Mouse (Mus musculus): ENCODE data around the gene Tor1b. TPM values are rescaled to one million over a fixed set of nuclear protein-coding genes. Genes with fewer than 3 reads are reported as not detected.
"Not testable (repeated sequence)": the region's sequence is repeated elsewhere in the genome, so short reads cannot be mapped to it uniquely, and the experiment has no call there.

Tor1b gene
- 18.3 and 20.5 TPM in 2 replicates for polyA plus RNA-seq (2015; fragmentation: Nextera tagmentation; extraction: Ambion mirVana)

DNA sequence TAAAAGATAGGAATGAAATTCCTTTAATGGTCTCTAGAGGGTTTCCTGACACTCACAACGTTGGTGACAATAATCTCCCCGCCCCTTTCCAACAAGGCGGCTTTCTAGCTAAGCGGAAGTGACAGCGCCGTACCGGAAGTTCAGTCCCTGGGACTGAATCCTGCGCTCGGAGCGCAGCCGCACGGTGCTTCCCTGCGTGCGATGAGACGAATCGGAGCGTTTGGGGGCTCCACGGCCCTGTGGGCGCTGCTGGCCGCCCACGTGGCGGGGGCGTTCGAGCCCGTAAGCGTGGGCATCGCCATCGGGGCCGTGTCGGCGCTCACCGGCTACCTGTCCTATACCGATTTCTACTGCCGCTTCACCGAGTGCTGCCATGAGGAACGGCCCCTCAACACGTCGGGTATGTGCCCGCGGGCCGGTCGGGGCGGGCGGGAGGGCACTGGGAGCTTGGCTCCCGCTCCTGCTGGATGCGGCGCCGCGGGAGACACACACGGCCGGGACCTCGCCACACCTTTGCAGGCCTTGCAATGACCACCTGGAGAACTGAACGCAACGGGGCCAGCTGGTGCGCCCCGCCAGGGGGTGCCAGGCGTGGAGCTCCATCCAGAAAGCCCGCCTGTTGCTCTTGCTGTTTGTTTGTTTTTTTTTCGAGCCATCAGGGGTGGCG lies at the start of gene Tor1b:
Gene Tor1b (plus strand): TSS at position 136 of the 667 bp plus-strand sequence.
- WGBS = under 1% methylated on average over 60 of the region's 60 CpGs
- H3K27me3 ChIP-seq = no peaks in the 10 kb centered on the region; the same call in 1 of the 2 replicates
- peaks cover 35% of the 10 kb centered on the region for H3K4me1 ChIP-seq (replicated peaks)
- peaks cover 32% of the 10 kb centered on the region for H3K36me3 ChIP-seq
- H3K4me2 ChIP-seq (replicated peaks) = peak within 1 kb of the TSS; percentile 93
- H3K27ac ChIP-seq = peak within 1 kb of the TSS; percentile 88
- H3K4me3 ChIP-seq (replicated peaks) = peak within 1 kb of the TSS; percentile 84
- peak within 1 kb of the TSS; percentile 88 for H3K9ac ChIP-seq (replicated peaks)
- peak; percentile 95 for ATAC-seq
- H3K9me3 ChIP-seq = no peaks in the 10 kb centered on the region

DNA sequence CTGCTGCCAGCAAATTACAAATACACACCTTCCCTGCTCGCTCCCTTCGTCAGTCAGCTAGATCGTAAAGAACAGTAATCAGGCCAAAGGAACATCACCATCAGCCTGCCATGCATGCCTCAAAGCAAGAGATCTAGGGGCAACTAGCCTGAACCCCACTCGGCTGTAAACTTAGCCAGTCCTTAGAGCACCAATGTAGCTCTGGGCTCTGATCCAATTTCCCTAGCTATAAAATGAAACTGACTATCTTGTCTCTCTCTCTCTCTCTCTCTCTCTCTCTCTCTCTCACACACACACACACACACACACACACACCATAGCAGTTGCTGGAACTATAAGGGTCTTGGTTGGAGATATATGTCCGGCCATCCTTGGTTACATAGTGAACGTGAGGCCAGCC lies 48.5 kb upstream of the Tor1b start:
- Histone ChIP-seq H3K4me3 (replicated peaks) (no peak overlapping the region), H3K9ac (replicated peaks) (no peak overlapping the region), H3K9me3 (no peaks in the 10 kb centered on the region), H3K4me2 (replicated peaks) (no peak overlapping the region), H3K36me3 (no peaks in the 10 kb centered on the region), H3K4me1 (replicated peaks) (peaks cover 14% of the 10 kb centered on the region), H3K27ac (no peak overlapping the region), H3K27me3 (peaks cover 18% of the 10 kb centered on the region)
- WGBS = 94% methylated on average over 6 of the region's 6 CpGs
- ATAC-seq = no peak

DNA sequence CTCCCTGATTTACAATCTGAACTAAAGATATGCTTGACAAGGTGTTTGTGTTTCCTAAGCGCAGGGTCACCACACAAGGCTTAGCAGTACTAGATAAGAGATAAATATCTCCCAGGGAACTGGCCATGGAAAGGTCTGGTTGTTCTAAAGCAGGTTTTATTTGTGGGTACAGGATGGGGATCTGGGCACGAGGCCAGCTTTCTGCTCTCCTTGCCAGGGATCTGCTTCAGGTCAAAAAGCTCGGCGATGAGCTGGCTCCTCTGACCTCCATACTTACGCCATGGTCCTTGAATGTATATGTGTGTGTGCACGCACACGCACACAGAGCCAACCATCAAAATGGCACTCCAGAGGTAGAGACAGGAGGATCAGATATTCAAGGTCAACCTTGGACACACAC lies 47.8 kb upstream of the Tor1b start:
- H3K9ac ChIP-seq (replicated peaks) = no peak overlapping the region
- H3K4me3 ChIP-seq (replicated peaks) = no peak overlapping the region
- no peak for ATAC-seq
- peaks cover 18% of the 10 kb centered on the region for H3K27me3 ChIP-seq
- no peak overlapping the region for H3K4me2 ChIP-seq (replicated peaks)
- WGBS = 90% methylated on average over 7 of the region's 7 CpGs
- peaks cover 14% of the 10 kb centered on the region for H3K4me1 ChIP-seq (replicated peaks)
- no peaks in the 10 kb centered on the region for H3K9me3 ChIP-seq
- H3K27ac ChIP-seq = no peak overlapping the region
- no peaks in the 10 kb centered on the region for H3K36me3 ChIP-seq

DNA sequence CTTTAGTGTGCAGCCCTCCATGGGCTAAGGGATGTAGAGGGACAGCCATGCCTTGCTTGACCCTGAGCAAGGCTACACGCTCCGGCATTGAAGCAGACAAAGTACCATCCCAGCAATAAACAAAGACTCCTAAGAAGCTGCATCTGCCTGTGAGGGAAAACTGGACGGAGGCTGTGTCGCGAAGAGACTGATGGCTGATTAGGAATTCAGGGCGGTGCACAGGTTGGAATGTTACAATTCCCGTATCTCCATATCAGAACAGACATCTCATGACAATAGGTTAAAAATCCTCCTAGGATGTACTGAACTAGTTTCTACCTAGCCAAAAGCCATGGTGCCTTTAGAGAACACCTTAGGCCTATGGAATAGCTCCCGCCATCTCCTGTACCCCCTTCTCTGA lies 46.9 kb upstream of the Tor1b start:
- no peak overlapping the region for H3K4me2 ChIP-seq (replicated peaks)
- no peak for ATAC-seq
- H3K4me3 ChIP-seq (replicated peaks) = no peak overlapping the region
- WGBS = 74% methylated on average over 8 of the region's 8 CpGs
- H3K9ac ChIP-seq (replicated peaks) = no peak overlapping the region
- peaks cover 14% of the 10 kb centered on the region for H3K4me1 ChIP-seq (replicated peaks)
- peaks cover 18% of the 10 kb centered on the region for H3K27me3 ChIP-seq
- no peaks in the 10 kb centered on the region for H3K36me3 ChIP-seq
- H3K27ac ChIP-seq = no peak overlapping the region
- no peaks in the 10 kb centered on the region for H3K9me3 ChIP-seq

DNA sequence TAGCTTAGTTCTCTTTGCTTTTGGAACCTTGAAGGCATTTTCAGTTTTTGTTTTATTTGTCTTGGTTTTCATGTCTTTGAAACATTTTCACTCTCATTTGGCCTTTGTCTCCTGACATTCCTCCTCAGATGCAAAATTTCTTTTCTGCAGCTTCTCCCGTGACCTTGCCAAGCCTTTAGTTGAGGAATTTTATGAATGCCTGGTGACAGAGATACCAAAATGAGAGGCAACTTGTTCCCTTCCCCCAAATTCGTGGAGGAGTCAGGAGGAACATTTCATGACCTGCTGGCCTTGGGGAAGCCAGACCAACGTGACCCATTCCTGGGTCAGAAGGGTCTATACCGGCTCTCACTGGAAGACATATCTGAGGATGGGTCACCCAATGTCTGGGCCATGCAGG lies 46.1 kb upstream of the Tor1b start:
- H3K4me2 ChIP-seq (replicated peaks) = no peak overlapping the region
- ATAC-seq = no peak
- WGBS = 83% methylated on average over 4 of the region's 4 CpGs
- H3K27me3 ChIP-seq = peaks cover 13% of the 10 kb centered on the region
- no peak overlapping the region for H3K27ac ChIP-seq
- H3K9ac ChIP-seq (replicated peaks) = no peak overlapping the region
- no peak overlapping the region for H3K4me3 ChIP-seq (replicated peaks)
- no peaks in the 10 kb centered on the region for H3K36me3 ChIP-seq
- H3K4me1 ChIP-seq (replicated peaks) = peaks cover 14% of the 10 kb centered on the region
- no peaks in the 10 kb centered on the region for H3K9me3 ChIP-seq

DNA sequence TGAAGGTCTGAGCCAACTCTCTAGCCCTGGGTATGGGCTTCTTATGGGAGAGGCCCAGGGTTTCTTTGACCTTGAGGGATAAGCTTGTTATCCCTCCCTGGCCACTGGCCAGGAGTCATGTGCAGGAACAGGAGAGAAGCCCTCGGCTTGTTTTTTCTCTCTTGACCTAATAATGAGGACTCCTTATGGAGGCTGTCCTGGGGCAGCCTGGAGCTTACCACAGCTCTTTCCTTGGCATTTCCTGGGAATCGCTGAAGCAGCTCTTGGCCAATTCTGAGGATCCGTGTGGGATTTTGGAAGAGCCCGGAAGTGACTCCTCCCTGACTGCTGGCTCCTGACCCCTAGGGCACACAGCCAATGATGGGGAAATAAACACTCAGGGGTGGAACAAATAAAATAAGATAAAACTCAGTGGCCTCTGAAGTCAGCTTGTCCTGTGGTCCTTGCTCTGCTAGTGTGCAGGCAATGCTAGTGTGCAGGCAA lies 40.4 kb upstream of the Tor1b start:
- no peak overlapping the region for H3K9ac ChIP-seq (replicated peaks)
- H3K9me3 ChIP-seq = no peaks in the 10 kb centered on the region
- no peak overlapping the region for H3K27ac ChIP-seq
- 0 out of 2 replicates have a peak, but pooled peaks cover 3% of the 10 kb centered on the region for H3K4me1 ChIP-seq (replicated peaks)
- no peaks in the 10 kb centered on the region for H3K36me3 ChIP-seq
- 69% methylated on average over 4 of the region's 4 CpGs for WGBS
- no peak for ATAC-seq
- no peak overlapping the region for H3K4me2 ChIP-seq (replicated peaks)
- H3K27me3 ChIP-seq = no peaks in the 10 kb centered on the region
- H3K4me3 ChIP-seq (replicated peaks) = no peak overlapping the region

DNA sequence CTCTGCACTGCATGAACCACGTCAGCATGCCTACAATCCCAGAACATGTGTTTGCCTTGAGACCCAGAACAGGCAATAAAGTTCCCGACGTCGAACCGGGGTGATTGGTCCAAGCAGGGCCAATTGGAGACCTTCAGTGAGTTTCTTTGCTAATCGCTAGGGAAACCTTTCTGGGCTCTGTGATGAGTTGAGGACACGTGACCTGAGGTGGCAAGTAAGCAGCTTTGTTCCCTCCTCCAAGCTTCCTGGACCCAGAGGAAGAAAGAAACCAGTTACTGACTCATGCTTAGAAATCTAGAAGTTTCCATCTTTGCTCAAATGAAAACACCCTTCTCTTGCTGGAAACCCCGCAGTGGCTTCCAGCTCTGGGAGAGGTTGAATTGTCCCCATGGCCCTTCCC lies 39.7 kb upstream of the Tor1b start:
- no peak for ATAC-seq
- Histone ChIP-seq H3K9me3 (no peaks in the 10 kb centered on the region), H3K27ac (no peak overlapping the region), H3K9ac (replicated peaks) (no peak overlapping the region), H3K4me1 (replicated peaks) (0 out of 2 replicates have a peak, but pooled peaks cover 3% of the 10 kb centered on the region), H3K4me2 (replicated peaks) (no peak overlapping the region), H3K36me3 (no peaks in the 10 kb centered on the region), H3K27me3 (no peaks in the 10 kb centered on the region), H3K4me3 (replicated peaks) (no peak overlapping the region)
- WGBS = 81% methylated on average over 8 of the region's 8 CpGs

DNA sequence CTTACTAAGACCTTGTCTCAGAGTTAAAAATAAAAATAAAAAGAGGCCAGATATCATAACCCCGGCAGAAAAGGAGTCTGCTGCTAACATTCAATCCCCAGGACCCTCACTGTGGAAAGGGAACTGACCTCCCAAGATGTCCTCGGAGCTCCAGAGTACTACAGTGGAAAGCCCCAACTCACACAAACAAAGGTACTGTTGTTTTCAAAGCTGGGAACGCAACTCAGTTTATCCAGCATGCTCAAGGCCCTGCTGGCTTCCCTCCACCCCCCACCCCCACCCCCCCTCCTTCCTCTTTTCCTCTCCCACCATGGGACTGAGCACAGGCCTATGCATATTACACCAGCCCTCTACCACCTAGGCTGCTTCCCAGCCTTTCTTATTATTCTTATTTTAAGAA lies 37.9 kb upstream of the Tor1b start:
- Histone ChIP-seq H3K4me1 (replicated peaks) (0 out of 2 replicates have a peak, but pooled peaks cover 3% of the 10 kb centered on the region), H3K4me2 (replicated peaks) (no peak overlapping the region), H3K36me3 (no peaks in the 10 kb centered on the region), H3K27me3 (no peaks in the 10 kb centered on the region), H3K9ac (replicated peaks) (no peak overlapping the region), H3K27ac (no peak overlapping the region), H3K9me3 (no peaks in the 10 kb centered on the region), H3K4me3 (replicated peaks) (no peak overlapping the region)
- no peak for ATAC-seq
- 53% methylated on average over 3 of the region's 3 CpGs for WGBS

DNA sequence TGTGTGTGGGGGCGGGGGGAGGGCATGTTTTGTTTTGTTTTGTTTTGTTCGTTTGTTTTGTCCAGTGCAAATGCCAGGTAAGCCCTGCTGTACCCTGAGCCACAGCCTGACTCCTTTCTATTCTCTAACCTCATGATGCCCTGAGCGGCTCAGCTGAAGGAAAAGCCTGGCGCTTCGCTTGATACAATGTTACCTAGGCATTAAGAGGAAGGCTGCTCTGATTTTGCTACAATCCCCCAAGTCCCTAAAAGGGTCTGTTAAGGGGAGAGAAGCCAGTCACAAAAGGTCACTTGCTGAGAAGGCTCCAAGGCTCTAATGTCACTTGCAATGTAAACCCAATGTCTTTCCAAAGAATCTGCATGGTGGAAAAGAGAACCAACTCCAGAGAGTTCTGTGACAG lies 37.4 kb upstream of the Tor1b start:
- no peaks in the 10 kb centered on the region for H3K36me3 ChIP-seq
- no peak for ATAC-seq
- H3K4me3 ChIP-seq (replicated peaks) = no peak overlapping the region
- no peak overlapping the region for H3K4me2 ChIP-seq (replicated peaks)
- H3K9me3 ChIP-seq = no peaks in the 10 kb centered on the region
- no peak overlapping the region for H3K9ac ChIP-seq (replicated peaks)
- H3K27ac ChIP-seq = no peak overlapping the region
- 0 out of 2 replicates have a peak, but pooled peaks cover 3% of the 10 kb centered on the region for H3K4me1 ChIP-seq (replicated peaks)
- no peaks in the 10 kb centered on the region for H3K27me3 ChIP-seq
- 84% methylated on average over 5 of the region's 5 CpGs for WGBS

DNA sequence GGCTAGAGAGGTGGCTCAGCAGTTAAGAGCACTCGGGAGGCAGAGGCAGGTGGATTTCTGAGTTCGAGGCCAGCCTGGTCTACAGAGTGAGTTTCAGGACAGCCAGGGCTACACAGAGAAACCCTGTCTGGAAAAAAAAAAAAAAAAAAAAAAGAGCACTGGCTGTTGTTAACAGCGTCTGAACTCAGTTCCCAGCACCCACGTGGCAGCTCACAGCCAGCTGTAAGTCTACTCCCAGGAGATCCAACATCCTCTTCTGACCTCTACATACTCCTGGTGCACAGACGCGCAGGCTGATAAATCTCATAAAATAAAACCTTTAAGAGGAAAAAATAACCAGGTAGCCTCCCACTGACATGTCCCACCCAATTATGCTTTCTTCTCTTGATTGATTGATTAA lies 36.8 kb upstream of the Tor1b start:
- not testable (repeated sequence) for ATAC-seq; H3K9me3 ChIP-seq; H3K36me3 ChIP-seq; H3K4me1 ChIP-seq (replicated peaks); H3K9ac ChIP-seq (replicated peaks); H3K4me2 ChIP-seq (replicated peaks); H3K27me3 ChIP-seq; H3K4me3 ChIP-seq (replicated peaks); H3K27ac ChIP-seq
- 74% methylated on average over 6 of the region's 6 CpGs for WGBS

DNA sequence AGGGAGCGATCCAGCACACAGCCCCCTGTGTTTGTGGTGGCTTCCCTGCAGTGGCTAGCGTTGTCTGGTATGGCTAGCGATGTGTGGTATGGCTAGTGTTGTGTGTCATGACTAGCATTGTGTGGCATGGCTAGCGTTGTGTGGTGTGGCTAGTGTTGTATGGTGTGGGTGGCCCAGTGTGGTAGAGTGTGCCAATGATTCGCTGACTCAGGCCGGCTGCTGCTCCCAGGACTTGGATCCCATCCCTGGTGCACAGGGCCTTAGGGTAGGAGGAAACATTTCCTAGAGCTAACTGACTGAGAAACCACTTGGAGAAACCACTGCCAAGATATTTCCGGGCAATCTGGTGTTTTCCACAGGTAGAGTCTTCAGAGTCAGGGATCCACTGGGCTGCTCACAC lies 35.1 kb upstream of the Tor1b start:
- H3K4me1 ChIP-seq (replicated peaks) = 0 out of 2 replicates have a peak, but pooled peaks cover 3% of the 10 kb centered on the region
- no peak overlapping the region for H3K4me3 ChIP-seq (replicated peaks)
- no peak overlapping the region for H3K9ac ChIP-seq (replicated peaks)
- H3K9me3 ChIP-seq = no peaks in the 10 kb centered on the region
- 87% methylated on average over 7 of the region's 7 CpGs for WGBS
- no peaks in the 10 kb centered on the region for H3K27me3 ChIP-seq
- no peak overlapping the region for H3K4me2 ChIP-seq (replicated peaks)
- no peaks in the 10 kb centered on the region for H3K36me3 ChIP-seq
- no peak for ATAC-seq
- no peak overlapping the region for H3K27ac ChIP-seq

DNA sequence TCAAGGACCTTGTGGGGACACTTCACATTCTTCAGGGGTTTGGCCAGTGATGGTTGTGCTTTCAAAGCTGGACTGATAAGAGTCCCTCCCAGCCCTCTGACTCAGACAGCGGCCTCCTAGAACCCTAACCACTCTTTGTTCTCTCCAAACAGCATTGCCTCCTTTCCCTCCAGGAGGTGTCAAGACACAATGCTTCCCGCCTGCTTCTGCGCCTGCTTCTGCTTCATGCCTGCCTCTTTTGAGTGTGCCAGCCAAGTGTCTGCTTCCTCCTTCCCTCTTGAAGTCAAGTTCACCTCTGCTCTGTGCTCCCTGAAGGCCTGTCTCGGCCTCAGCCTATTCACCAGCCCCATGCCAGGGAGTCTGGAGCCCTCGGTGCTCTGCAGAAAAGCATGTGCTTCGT lies 34.6 kb upstream of the Tor1b start:
- 56% methylated on average over 6 of the region's 6 CpGs for WGBS

More for the DNA sequence above, 34.6 kb upstream of the Tor1b start:
- Histone ChIP-seq H3K36me3 (no peaks in the 10 kb centered on the region), H3K4me2 (replicated peaks) (no peak overlapping the region), H3K4me3 (replicated peaks) (no peak overlapping the region), H3K27me3 (no peaks in the 10 kb centered on the region), H3K9me3 (no peaks in the 10 kb centered on the region), H3K27ac (no peak overlapping the region), H3K4me1 (replicated peaks) (0 out of 2 replicates have a peak, but pooled peaks cover 3% of the 10 kb centered on the region), H3K9ac (replicated peaks) (no peak overlapping the region)
- no peak for ATAC-seq
